Mouse (Mus musculus) mesoderm, embryonic 11.5 days (tissue): ENCODE data around the gene Vmn2r45.
"Not testable (repeated sequence)": the region's sequence is repeated elsewhere in the genome, so short reads cannot be mapped to it uniquely, and the experiment has no call there.

Experiments used
- DNase-seq: peaks from one replicate; pipeline ENCODE4 v3.0.0-alpha.2; 2012; ENCODE audit warnings: low read depth, low spot score

The Vmn2r45 gene

GRCm38 (mm10) chr7:8488975-8489374 is at the start of gene Vmn2r45:
Vmn2r45 (minus strand) TSS chr7:8489075.
- not testable (repeated sequence) for DNase-seq
